Mouse (Mus musculus) myocyte (in vitro differentiated cells): ENCODE data around the gene Gm3072. TPM values are rescaled to one million over a fixed set of nuclear protein-coding genes. Genes with fewer than 3 reads are reported as not detected.
"Not testable (repeated sequence)": the region's sequence is repeated elsewhere in the genome, so short reads cannot be mapped to it uniquely, and the experiment has no call there.

ENCODE experiments used
- H3K27me3 ChIP-seq: one replicate; pipeline ENCODE4 v1.6.1; 2011; ENCODE audit not compliant: control insufficient read depth, insufficient read depth, insufficient read length
- H3K36me3 ChIP-seq: one replicate; pipeline ENCODE4 v1.6.1; 2011; ENCODE audit not compliant: control insufficient read depth, insufficient read depth
- H3K4me2 ChIP-seq: one replicate; pipeline ENCODE4 v1.6.1; 2011; ENCODE audit warnings: low read depth, control low read depth
- H3K4me3 ChIP-seq: one replicate; pipeline ENCODE4 v1.5.1; 2011; ENCODE audit warnings: mild to moderate bottlenecking, control low read depth, moderate library complexity
- H3K79me2 ChIP-seq: one replicate; pipeline ENCODE4 v1.6.1; 2011; ENCODE audit not compliant: control insufficient read depth, insufficient read depth
- H3ac ChIP-seq: one replicate; pipeline ENCODE4 v1.6.1; 2011; ENCODE audit not compliant: control insufficient read depth, insufficient read length
- polyA plus RNA-seq: library from polyadenylated mRNA; unstranded; fragments of >200 nt; fragmentation: generic; extraction: Trizol; gene quantifications from one replicate; pipeline ENCODE4 v1.2.1, GENCODE M21; 2012; ENCODE audit warnings: missing spikeins

Gene Gm3072
- polyA plus RNA-seq = not detected

DNA sequence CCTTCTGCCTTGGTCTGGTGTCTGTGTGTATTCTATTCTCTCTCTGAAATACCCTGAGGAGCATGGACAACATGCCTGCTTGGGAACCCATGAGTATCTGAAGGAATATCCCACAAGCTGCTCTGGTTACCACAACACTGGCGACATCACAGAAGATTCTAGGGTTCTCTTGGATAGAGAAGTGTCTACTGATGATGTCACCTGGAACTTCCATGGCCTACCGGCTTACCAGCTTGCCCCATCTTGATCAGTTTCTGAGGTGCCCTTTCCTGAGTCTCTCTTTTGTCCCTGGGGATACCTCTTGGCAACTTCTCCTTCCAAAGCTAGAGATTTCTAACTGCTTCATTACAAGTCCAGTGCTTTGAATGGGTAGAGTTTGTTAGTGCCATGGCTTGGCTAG is at the start of gene Gm3072:
Gene Gm3072, minus strand, starts transcription at position 101 of the 400 bp plus-strand sequence.
- not testable (repeated sequence) for H3K36me3 ChIP-seq, H3K79me2 ChIP-seq, H3K4me2 ChIP-seq, H3K27me3 ChIP-seq, H3K4me3 ChIP-seq, H3ac ChIP-seq

DNA sequence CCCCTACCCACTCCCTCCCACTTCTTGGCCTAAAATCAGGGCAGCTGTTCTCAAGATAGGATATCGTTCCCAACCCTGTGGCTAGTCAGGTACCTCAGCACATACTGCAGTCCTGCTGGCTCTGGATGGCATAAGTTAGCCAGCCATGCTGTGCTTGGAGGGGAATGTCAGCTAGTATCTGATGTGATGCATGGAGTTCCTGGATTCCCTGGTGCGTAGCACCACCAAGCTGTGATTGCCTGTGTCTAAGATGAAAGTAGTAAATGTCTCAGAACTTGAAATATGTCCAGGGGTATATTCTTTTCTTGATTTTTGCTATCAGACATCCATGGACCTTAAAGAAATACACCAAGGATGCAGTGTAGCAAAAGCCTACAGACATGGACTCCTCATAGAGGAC is 23.8 kb upstream of the Gm3072 start:
- H3K4me3 ChIP-seq, H3K79me2 ChIP-seq, H3ac ChIP-seq, H3K27me3 ChIP-seq, H3K4me2 ChIP-seq, H3K36me3 ChIP-seq: not testable (repeated sequence)

DNA sequence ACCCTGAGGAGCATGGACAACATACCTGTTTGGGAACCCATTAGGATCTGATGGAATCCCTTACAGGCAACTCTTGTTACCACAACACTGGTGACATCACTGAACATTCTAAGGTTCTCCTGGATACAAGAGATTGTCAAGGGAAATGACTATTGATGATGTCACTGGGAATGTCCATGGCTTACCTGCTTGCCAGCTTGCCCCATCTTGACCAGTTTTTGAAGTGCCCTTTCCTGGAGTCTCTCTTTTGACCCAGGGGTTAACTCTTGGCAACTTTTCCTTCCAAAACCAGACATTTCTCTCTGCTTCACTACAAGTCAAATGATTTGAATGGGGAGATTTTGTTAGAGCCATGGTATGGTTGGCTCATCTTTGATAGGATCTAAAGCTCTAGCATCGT is 22.0 kb upstream of the Gm3072 start, which contains the start of gene Gm3676:
Gene Gm3676, minus strand, starts transcription at position 101 of the 400 bp plus-strand sequence.
- not testable (repeated sequence) for H3K36me3 ChIP-seq, H3K4me2 ChIP-seq, H3K4me3 ChIP-seq, H3K27me3 ChIP-seq, H3K79me2 ChIP-seq, H3ac ChIP-seq

DNA sequence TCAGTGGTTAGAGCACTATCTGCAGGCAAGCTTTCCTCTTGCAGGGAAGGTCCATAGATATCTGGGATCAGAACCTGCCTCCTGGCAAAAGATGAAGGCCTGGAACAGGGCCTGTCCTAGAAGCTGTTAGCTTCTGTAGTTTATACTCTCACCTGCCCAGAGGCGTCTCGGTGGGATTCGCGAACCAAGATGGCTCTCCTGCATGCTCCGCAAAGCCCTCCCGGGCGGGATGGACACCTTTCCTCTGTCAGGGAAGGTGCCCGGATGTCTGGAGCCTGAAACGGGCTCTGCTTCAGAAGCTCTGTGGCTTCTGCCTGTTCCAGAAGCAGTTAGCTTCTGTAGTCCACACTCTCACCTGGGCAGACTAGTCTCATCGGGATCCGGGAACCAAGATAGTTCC is 5.7 kb upstream of the Gm3072 start:
- not testable (repeated sequence) for H3ac ChIP-seq, H3K36me3 ChIP-seq, H3K27me3 ChIP-seq, H3K4me3 ChIP-seq, H3K4me2 ChIP-seq, H3K79me2 ChIP-seq

DNA sequence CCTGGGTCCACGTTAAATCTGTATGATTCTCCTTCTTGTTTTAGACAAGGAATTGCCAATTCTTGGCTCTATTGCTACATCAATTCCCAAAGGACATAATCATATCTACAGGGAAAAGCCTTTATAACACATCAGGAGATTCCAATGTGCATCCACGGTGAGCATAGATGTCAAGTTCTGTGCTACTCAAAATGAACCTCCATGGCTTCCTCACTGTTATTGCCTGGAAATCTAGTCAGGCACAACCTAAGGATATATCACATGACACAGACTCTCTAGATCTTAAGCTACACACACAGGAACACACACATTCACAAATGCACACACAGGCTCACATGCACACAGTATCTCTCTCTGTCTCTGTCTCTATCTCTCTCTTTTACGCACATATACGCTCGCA is 1.9 kb downstream of the Gm3072 start:
- H3ac ChIP-seq, H3K36me3 ChIP-seq, H3K4me2 ChIP-seq, H3K27me3 ChIP-seq, H3K79me2 ChIP-seq, H3K4me3 ChIP-seq: not testable (repeated sequence)

DNA sequence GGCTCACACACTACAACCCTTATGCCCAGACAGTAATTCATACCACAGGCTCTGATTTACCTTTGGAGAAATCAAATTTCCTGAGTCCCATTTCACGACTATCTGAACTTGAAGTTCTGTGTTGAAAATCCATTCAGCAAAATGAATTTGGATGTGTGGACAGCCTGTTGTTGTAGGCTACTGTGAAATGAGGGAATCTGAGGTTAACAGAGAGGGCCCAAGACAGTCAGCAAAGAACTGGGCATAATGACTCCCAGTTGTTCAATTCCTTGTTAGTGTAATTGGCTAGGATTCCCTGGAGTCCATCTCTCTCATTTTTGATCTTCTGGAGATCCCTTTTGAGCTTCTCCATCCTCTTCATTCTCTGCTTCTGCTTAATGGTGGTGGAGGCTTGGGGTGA is 13.7 kb downstream of the Gm3072 start:
- H3K27me3 ChIP-seq, H3ac ChIP-seq, H3K4me3 ChIP-seq, H3K79me2 ChIP-seq, H3K4me2 ChIP-seq, H3K36me3 ChIP-seq: not testable (repeated sequence)

DNA sequence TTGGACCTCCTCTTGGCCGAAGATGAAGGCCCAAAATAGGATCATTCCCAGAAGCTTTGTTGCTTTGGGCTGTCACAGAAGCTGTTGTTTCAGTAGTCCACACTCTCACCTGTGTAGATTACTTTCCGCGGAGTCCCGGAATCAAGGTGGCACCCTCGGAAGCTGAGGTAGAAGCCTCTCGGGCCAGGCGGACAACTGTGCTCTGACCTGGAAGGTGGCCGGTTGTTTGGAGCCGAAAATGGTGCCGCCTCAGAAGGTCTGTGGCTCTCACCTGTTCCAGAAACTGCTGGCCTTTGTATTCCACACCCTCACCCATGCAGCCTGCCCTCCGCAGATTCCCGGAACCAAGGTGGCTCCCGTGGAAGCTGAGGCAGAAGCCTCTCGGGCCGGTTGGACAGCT is 23.5 kb downstream of the Gm3072 start:
- H3K79me2 ChIP-seq, H3K36me3 ChIP-seq, H3K27me3 ChIP-seq, H3ac ChIP-seq, H3K4me2 ChIP-seq, H3K4me3 ChIP-seq: not testable (repeated sequence)

DNA sequence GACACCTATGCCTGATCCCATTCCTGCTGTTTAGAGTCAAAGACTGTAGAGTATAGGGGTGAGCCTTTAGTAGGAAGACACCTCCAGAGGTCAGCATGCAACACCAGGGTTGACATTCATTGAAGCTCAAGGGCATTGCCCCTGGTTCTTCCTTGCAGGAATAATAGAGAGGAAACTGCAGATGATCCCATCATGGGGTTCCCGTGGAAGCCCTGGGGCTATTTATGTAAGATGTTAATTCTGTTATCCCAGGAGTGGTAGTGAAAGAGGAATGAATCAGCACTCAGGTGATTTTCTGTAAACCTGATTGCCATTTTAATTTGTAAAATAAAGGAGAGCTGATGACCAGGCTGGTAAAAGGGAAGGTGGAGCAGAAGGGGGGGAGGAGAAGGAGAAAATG is 38.1 kb downstream of the Gm3072 start:
- not testable (repeated sequence) for H3K27me3 ChIP-seq, H3K4me3 ChIP-seq, H3K4me2 ChIP-seq, H3K36me3 ChIP-seq, H3K79me2 ChIP-seq, H3ac ChIP-seq

DNA sequence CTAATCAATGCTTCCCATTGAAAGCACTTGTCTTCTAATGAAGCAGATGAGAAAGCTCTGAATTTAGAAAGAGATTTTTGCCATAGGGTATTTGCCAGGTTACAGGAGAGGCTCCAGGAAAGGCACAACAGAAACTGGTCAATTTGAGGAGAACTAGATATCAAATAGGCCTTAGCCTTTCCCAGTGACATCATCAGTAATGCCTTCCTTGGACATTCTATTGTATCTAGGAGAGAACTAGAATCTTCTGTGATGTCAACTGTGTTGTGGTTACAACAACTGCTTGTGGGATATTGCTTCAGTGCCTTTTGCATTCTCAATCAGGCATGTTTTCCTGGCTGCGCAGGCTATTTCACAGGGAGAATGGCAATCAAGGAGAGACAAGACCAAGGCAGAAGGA is 51.5 kb downstream of the Gm3072 start, which contains the start of gene 1700049E17Rik2:
Gene 1700049E17Rik2, plus strand, starts transcription at position 301 of the 400 bp plus-strand sequence.
- not testable (repeated sequence) for H3ac ChIP-seq, H3K79me2 ChIP-seq, H3K4me2 ChIP-seq, H3K36me3 ChIP-seq, H3K27me3 ChIP-seq, H3K4me3 ChIP-seq

Other genes with a start within 250 kb of the Gm3072 start
- not detected for gene Gm7945, start 238.2 kb downstream of the Gm3072 start, polyA plus RNA-seq
- gene Gm6482, start 216.3 kb downstream of the Gm3072 start, polyA plus RNA-seq = not detected
- not detected for gene Gm7954, start 171.1 kb downstream of the Gm3072 start, polyA plus RNA-seq
- gene Gm3486, start 135.1 kb downstream of the Gm3072 start, polyA plus RNA-seq = not detected
- not detected for gene Gm7970, start 69.0 kb downstream of the Gm3072 start, polyA plus RNA-seq
- gene 1700049E17Rik2, start 51.4 kb downstream of the Gm3072 start, polyA plus RNA-seq = not detected
- not detected for gene Gm3676, start 21.9 kb upstream of the Gm3072 start, polyA plus RNA-seq
- not detected for gene Gm8068, start 77.3 kb upstream of the Gm3072 start, polyA plus RNA-seq
- gene Gm7929, start 126.0 kb upstream of the Gm3072 start, polyA plus RNA-seq = not detected
- not detected for gene Gm47189, start 147.8 kb upstream of the Gm3072 start, polyA plus RNA-seq